Mouse (Mus musculus): Measurements from ENCODE around the gene 0610040J01Rik. TPM values are rescaled to one million over a fixed set of nuclear protein-coding genes. Genes with fewer than 3 reads are reported as not detected.
A peak's percentile ranks its signal among the peaks of the same experiment; 100 is the strongest.
"Not testable (repeated sequence)": the region's sequence is repeated elsewhere in the genome, so short reads cannot be mapped to it uniquely, and the experiment has no call there.

Gene 0610040J01Rik
- polyA plus RNA-seq, 1 experiment from 2014 or later = 2.3 TPM

DNA sequence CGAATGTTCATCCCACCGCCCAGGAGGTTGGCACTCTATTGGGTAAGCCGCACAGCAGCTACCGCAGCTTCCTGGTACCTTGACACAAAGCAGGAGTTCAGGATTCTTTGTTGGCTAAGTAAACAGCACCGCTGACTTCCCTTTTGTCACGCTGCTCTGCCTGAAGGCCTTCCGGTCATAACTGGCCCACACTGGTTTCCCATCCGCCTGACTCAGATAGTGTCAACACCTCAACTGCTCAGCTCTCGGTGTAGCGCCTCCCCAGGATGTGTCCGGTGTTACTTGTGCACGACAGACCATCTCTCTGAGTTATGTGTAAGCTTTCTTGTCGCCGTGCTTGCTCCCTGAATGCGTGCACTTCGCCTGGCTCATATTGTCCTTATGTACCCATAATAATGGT, 62.7 kb downstream of the 0610040J01Rik start:
- H3K9me3 ChIP-seq (ENCODE audit: control insufficient read depth, low read length) = no peaks in the 10 kb centered on the region
- H3K36me3 ChIP-seq (ENCODE audit: control insufficient read depth, insufficient read depth, low read length) = no peaks in the 10 kb centered on the region
- ATAC-seq (ENCODE audit: insufficient number of reproducible peaks, low FRiP score, low TSS enrichment, low read depth) (no peak), DNase-seq (ENCODE audit: low spot score) (no peak)
- WGBS = 84% methylated on average over 16 of the region's 16 CpGs
- no peaks in the 10 kb centered on the region for H3K27me3 ChIP-seq (ENCODE audit: control insufficient read depth, insufficient read depth, low read length)
- H3K4me3 ChIP-seq (ENCODE audit: low read depth, low read length) = no peak overlapping the region
- no peak overlapping the region for H3K9ac ChIP-seq (ENCODE audit: low read length)
- no peaks in the 10 kb centered on the region for H3K4me1 ChIP-seq (ENCODE audit: control insufficient read depth, insufficient read depth, low read length)
- no peak overlapping the region for H3K27ac ChIP-seq (replicated peaks; ENCODE audit: low read depth, low read length)
- no peak overlapping the region for H3K4me2 ChIP-seq (ENCODE audit: low read depth, severe bottlenecking)

DNA sequence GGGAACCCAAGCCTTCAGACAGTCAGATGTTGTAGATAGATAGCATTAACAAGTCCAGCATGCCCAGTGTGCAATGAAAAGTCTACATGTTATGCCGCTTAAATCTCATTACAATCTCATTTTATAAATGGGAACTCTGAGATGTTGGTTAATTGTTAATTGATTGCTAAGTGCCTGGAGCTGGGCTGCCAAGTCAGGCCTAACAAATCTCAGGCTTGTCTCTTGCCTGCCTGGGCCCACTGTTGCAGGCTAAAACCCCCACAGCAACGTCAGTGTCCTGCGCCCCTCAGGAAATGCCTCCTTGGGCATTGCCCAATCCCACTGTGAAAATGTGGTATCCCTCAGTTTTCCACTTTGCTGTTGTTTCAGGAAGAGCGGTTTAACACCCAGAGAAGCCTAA, 63.9 kb downstream of the 0610040J01Rik start:
- Histone ChIP-seq H3K36me3 (ENCODE audit: control insufficient read depth, insufficient read depth, low read length) (no peaks in the 10 kb centered on the region), H3K4me1 (ENCODE audit: control insufficient read depth, insufficient read depth, low read length) (no peaks in the 10 kb centered on the region), H3K27me3 (ENCODE audit: control insufficient read depth, insufficient read depth, low read length) (no peaks in the 10 kb centered on the region), H3K9ac (ENCODE audit: low read length) (no peak overlapping the region), H3K4me2 (ENCODE audit: low read depth, severe bottlenecking) (no peak overlapping the region), H3K27ac (replicated peaks; ENCODE audit: low read depth, low read length) (no peak overlapping the region), H3K4me3 (ENCODE audit: low read depth, low read length) (no peak overlapping the region), H3K9me3 (ENCODE audit: control insufficient read depth, low read length) (no peaks in the 10 kb centered on the region)
- 92% methylated on average over 4 of the region's 4 CpGs for WGBS
- no peak for ATAC-seq (ENCODE audit: insufficient number of reproducible peaks, low FRiP score, low TSS enrichment, low read depth)
- DNase-seq (ENCODE audit: low spot score) = no peak

GRCm38 (mm10) chr5:63879026-63879425, 66.9 kb downstream of the 0610040J01Rik start:
- H3K27ac ChIP-seq (replicated peaks; ENCODE audit: low read depth, low read length) = no peak overlapping the region
- H3K9ac ChIP-seq (ENCODE audit: low read length) = no peak overlapping the region
- H3K9me3 ChIP-seq (ENCODE audit: control insufficient read depth, low read length) = no peaks in the 10 kb centered on the region
- H3K36me3 ChIP-seq (ENCODE audit: control insufficient read depth, insufficient read depth, low read length) = no peaks in the 10 kb centered on the region
- H3K4me2 ChIP-seq (ENCODE audit: low read depth, severe bottlenecking) = no peak overlapping the region
- WGBS = 82% methylated on average over 10 of the region's 10 CpGs
- H3K27me3 ChIP-seq (ENCODE audit: control insufficient read depth, insufficient read depth, low read length) = no peaks in the 10 kb centered on the region
- DNase-seq (ENCODE audit: low spot score) (no peak), ATAC-seq (ENCODE audit: insufficient number of reproducible peaks, low FRiP score, low TSS enrichment, low read depth) (no peak)
- H3K4me1 ChIP-seq (ENCODE audit: control insufficient read depth, insufficient read depth, low read length) = no peaks in the 10 kb centered on the region
- H3K4me3 ChIP-seq (ENCODE audit: low read depth, low read length) = no peak overlapping the region

- DNase-seq (ENCODE audit: low spot score) (no peak), ATAC-seq (ENCODE audit: insufficient number of reproducible peaks, low FRiP score, low TSS enrichment, low read depth) (no peak)
- 86% methylated on average over 5 of the region's 5 CpGs for WGBS
These were observed 74.1 kb downstream of the 0610040J01Rik start for GRCm38 (mm10) chr5:63886292-63886691.

GRCm38 (mm10) chr5:63886709-63887108, 74.5 kb downstream of the 0610040J01Rik start:
- H3K27ac ChIP-seq (replicated peaks; ENCODE audit: low read depth, low read length) = no peak overlapping the region
- DNase-seq (ENCODE audit: low spot score) (peak; percentile 27), ATAC-seq (ENCODE audit: insufficient number of reproducible peaks, low FRiP score, low TSS enrichment, low read depth) (no peak)
- no peak overlapping the region for H3K9ac ChIP-seq (ENCODE audit: low read length)
- no peaks in the 10 kb centered on the region for H3K36me3 ChIP-seq (ENCODE audit: control insufficient read depth, insufficient read depth, low read length)
- H3K4me3 ChIP-seq (ENCODE audit: low read depth, low read length) = no peak overlapping the region
- no peak overlapping the region for H3K4me2 ChIP-seq (ENCODE audit: low read depth, severe bottlenecking)
- 46% methylated on average over 6 of the region's 6 CpGs for WGBS
- no peaks in the 10 kb centered on the region for H3K4me1 ChIP-seq (ENCODE audit: control insufficient read depth, insufficient read depth, low read length)
- no peaks in the 10 kb centered on the region for H3K9me3 ChIP-seq (ENCODE audit: control insufficient read depth, low read length)
- H3K27me3 ChIP-seq (ENCODE audit: control insufficient read depth, insufficient read depth, low read length) = no peaks in the 10 kb centered on the region

More at GRCm38 (mm10) chr5:63886292-63886691, 74.1 kb downstream of the 0610040J01Rik start:
- Histone ChIP-seq H3K27ac (replicated peaks; ENCODE audit: low read depth, low read length) (no peak overlapping the region), H3K9ac (ENCODE audit: low read length) (no peak overlapping the region), H3K27me3 (ENCODE audit: control insufficient read depth, insufficient read depth, low read length) (no peaks in the 10 kb centered on the region), H3K36me3 (ENCODE audit: control insufficient read depth, insufficient read depth, low read length) (no peaks in the 10 kb centered on the region), H3K4me3 (ENCODE audit: low read depth, low read length) (no peak overlapping the region), H3K4me1 (ENCODE audit: control insufficient read depth, insufficient read depth, low read length) (no peaks in the 10 kb centered on the region), H3K9me3 (ENCODE audit: control insufficient read depth, low read length) (no peaks in the 10 kb centered on the region), H3K4me2 (ENCODE audit: low read depth, severe bottlenecking) (no peak overlapping the region)

GRCm38 (mm10) chr5:63887111-63887510, 74.9 kb downstream of the 0610040J01Rik start:
- Histone ChIP-seq H3K36me3 (ENCODE audit: control insufficient read depth, insufficient read depth, low read length) (no peaks in the 10 kb centered on the region), H3K4me1 (ENCODE audit: control insufficient read depth, insufficient read depth, low read length) (no peaks in the 10 kb centered on the region), H3K9me3 (ENCODE audit: control insufficient read depth, low read length) (no peaks in the 10 kb centered on the region), H3K4me2 (ENCODE audit: low read depth, severe bottlenecking) (no peak overlapping the region), H3K27me3 (ENCODE audit: control insufficient read depth, insufficient read depth, low read length) (no peaks in the 10 kb centered on the region), H3K4me3 (ENCODE audit: low read depth, low read length) (no peak overlapping the region), H3K27ac (replicated peaks; ENCODE audit: low read depth, low read length) (no peak overlapping the region), H3K9ac (ENCODE audit: low read length) (no peak overlapping the region)
- ATAC-seq (ENCODE audit: insufficient number of reproducible peaks, low FRiP score, low TSS enrichment, low read depth) = no peak
- 98% methylated on average over 4 of the region's 4 CpGs for WGBS
- DNase-seq (ENCODE audit: low spot score) = no peak

DNA sequence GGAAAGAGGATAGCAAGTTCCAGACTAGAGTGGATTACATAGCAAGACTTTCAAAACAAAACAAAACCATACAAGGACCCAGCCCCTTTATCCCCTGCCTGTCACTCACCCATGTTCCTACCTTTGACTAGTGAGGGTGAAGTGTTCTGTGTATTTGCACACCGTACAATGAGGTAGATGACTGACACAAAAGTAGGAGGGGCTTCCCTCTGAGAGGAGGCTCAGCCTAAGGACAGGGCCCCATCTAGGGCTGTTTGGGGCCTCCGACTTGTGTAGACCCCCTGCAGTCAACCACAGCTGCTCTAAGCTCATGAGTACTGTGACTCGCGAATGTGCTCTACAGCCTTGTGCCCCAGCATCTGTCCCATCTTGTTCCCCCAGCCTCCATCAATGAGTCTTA, 79.1 kb downstream of the 0610040J01Rik start:
- H3K27me3 ChIP-seq (ENCODE audit: control insufficient read depth, insufficient read depth, low read length) = no peaks in the 10 kb centered on the region
- WGBS = 88% methylated on average over 4 of the region's 4 CpGs
- H3K4me3 ChIP-seq (ENCODE audit: low read depth, low read length) = no peak overlapping the region
- no peak overlapping the region for H3K27ac ChIP-seq (replicated peaks; ENCODE audit: low read depth, low read length)
- ATAC-seq (ENCODE audit: insufficient number of reproducible peaks, low FRiP score, low TSS enrichment, low read depth) (no peak), DNase-seq (ENCODE audit: low spot score) (no peak)
- no peaks in the 10 kb centered on the region for H3K4me1 ChIP-seq (ENCODE audit: control insufficient read depth, insufficient read depth, low read length)
- no peaks in the 10 kb centered on the region for H3K36me3 ChIP-seq (ENCODE audit: control insufficient read depth, insufficient read depth, low read length)
- no peak overlapping the region for H3K4me2 ChIP-seq (ENCODE audit: low read depth, severe bottlenecking)
- H3K9me3 ChIP-seq (ENCODE audit: control insufficient read depth, low read length) = no peaks in the 10 kb centered on the region
- no peak overlapping the region for H3K9ac ChIP-seq (ENCODE audit: low read length)

DNA sequence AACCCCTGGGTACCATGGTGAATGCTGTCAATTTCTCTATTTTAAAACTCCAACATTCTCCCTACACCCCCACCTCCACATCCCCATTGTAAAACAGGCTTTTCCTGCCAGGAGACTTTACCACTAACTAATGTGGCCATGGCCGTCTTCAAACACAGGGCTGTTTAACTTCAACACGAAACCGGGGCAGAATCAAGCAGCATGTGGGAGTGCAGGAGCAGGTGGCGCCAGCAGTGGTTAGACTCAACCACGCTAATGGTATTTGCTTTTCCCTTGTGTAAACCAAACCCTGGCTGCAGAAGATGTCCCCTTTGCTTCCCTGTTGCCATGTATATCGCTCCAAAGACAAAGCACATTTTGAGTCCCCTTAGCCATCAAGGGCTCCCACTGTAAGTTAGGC, 79.7 kb downstream of the 0610040J01Rik start:
- no peak for DNase-seq (ENCODE audit: low spot score)
- Histone ChIP-seq H3K4me2 (ENCODE audit: low read depth, severe bottlenecking) (no peak overlapping the region), H3K36me3 (ENCODE audit: control insufficient read depth, insufficient read depth, low read length) (no peaks in the 10 kb centered on the region), H3K9me3 (ENCODE audit: control insufficient read depth, low read length) (no peaks in the 10 kb centered on the region), H3K27me3 (ENCODE audit: control insufficient read depth, insufficient read depth, low read length) (no peaks in the 10 kb centered on the region), H3K27ac (replicated peaks; ENCODE audit: low read depth, low read length) (no peak overlapping the region), H3K4me3 (ENCODE audit: low read depth, low read length) (no peak overlapping the region), H3K4me1 (ENCODE audit: control insufficient read depth, insufficient read depth, low read length) (no peaks in the 10 kb centered on the region), H3K9ac (ENCODE audit: low read length) (no peak overlapping the region)
- ATAC-seq (ENCODE audit: insufficient number of reproducible peaks, low FRiP score, low TSS enrichment, low read depth) = no peak
- WGBS = 91% methylated on average over 6 of the region's 6 CpGs

DNA sequence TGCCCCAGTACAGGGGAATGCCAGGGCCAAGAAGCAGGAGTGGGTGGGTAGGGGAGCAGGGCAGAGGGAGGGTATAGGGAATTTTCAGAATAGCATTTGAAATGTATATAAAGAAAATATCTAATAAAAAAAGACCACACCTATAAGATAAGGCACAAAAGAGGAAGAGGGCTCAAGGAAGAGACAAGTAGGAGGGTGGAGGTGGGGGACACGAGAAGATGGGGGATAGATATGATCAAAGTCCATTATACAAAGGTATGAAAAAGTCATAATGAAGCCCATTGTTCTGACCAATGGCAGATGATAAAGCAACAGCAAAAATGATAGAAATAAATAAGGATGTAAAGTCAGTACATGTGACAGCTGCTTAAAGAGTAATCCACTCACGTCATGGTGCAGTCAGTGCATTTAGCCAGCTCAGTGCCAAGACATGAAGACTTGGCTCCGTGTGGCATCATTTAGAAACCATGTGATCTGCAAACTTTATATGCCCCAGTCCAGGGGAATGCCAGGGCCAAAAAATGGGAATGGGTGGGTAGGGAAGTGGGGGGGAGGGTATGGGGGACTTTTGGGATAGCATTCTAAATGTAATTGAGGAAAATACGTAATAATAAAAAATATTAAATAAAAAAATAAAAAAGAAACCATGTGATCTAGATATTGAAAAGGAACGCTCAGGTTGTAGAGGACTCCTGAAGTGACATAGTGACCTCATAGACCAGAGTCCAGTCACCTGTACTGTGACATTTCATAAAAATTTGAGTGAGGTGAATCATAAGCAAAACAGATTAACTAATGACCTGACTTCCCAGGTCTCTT, 85.0 kb downstream of the 0610040J01Rik start:
- H3K4me3 ChIP-seq (ENCODE audit: low read depth, low read length); H3K36me3 ChIP-seq (ENCODE audit: control insufficient read depth, insufficient read depth, low read length); ATAC-seq (ENCODE audit: insufficient number of reproducible peaks, low FRiP score, low TSS enrichment, low read depth); H3K27me3 ChIP-seq (ENCODE audit: control insufficient read depth, insufficient read depth, low read length); H3K9me3 ChIP-seq (ENCODE audit: control insufficient read depth, low read length); H3K4me1 ChIP-seq (ENCODE audit: control insufficient read depth, insufficient read depth, low read length); H3K4me2 ChIP-seq (ENCODE audit: low read depth, severe bottlenecking); H3K27ac ChIP-seq (replicated peaks; ENCODE audit: low read depth, low read length); DNase-seq (ENCODE audit: low spot score); H3K9ac ChIP-seq (ENCODE audit: low read length): not testable (repeated sequence)
- WGBS = 94% methylated on average over 5 of the region's 5 CpGs
